Mouse (Mus musculus): ENCODE results near the gene Piwil4.
"Not testable (repeated sequence)": the region's sequence is repeated elsewhere in the genome, so short reads cannot be mapped to it uniquely, and the experiment has no call there.

Gene Piwil4

DNA sequence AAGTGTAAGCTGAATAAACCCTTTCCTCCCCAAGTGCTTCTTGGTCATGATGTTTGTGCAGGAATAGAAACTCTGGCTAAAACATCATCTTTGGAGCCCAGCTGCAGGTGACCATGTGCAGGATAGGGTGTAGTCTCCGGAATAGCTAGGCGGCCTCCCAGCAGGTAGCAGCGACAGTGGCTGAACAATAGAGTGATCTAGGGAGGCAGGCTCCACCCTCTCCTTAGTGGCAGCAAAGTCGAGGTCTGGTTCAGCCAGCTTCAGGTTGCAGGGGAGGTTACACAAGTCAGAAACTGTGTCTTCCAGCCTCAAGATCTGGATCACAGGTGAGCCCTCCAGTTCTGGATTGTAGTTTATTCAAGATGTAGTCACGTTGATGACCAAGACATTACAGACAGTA, 68.6 kb downstream of the Piwil4 start:
- DNase-seq (ENCODE audit: low spot score in 2 of 2), result not testable (repeated sequence)

DNA sequence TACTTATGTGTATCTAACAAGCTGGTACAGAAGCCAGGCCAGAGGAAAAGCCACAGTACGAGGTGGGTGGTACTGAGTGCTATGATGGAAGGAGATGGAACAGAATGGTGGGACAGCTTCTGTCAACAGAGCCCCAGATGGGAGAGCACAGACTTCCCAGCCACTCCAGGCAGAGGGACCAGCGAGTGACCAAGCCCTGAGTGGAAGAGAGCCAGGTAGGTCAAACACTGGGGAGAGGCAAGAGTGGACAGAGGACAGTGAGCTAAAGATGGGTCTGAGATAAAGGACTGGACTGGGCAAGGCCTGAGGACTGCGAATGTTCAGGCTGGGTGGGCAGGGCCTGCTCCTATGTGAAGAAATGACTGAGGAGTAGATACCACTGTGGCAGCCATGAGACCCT, 72.2 kb downstream of the Piwil4 start:
- DNase-seq (ENCODE audit: low spot score in 2 of 2), result no peak

DNA sequence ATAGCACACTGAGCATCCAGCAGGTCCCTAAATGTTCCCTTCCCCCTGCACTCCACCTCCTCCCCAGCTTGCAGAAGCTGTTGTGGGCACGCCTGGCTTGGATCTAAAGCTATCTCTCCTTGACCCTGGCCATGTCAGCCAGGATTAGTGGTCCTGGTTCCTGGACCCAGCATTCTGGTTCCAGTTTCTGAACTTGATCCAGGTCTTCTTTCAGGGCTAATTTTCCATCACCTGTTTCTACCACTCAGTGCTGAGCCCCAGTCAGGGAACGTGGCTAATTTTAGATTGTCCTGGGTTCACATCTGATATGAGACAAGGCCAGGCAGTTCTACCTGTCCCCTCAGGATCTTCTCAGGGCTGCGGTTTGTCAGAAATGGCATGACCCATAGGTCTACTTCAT, 74.5 kb downstream of the Piwil4 start:
- no peak for DNase-seq (ENCODE audit: low spot score in 2 of 2)

DNA sequence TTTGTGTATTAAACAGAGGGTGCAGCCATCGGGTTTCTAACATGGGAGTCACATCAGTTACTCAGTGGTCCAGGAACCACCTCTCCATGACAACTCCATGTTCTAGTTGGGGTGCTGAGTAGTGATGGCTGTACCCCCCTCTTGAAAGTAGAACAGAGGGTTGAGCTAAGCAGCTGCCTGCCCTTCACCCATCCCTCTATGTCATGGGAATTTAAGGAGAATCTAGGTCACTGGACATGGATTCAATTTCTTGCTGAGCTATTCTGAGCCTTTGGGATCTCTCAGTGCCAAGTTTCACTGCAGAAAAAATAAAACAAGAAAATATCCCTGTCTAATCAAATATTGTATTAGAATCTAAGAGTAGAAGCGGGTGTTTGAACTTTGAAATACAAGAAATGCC, 76.9 kb downstream of the Piwil4 start:
- peak; percentile 23 to 34 for DNase-seq (ENCODE audit: low spot score in 2 of 2)

DNA sequence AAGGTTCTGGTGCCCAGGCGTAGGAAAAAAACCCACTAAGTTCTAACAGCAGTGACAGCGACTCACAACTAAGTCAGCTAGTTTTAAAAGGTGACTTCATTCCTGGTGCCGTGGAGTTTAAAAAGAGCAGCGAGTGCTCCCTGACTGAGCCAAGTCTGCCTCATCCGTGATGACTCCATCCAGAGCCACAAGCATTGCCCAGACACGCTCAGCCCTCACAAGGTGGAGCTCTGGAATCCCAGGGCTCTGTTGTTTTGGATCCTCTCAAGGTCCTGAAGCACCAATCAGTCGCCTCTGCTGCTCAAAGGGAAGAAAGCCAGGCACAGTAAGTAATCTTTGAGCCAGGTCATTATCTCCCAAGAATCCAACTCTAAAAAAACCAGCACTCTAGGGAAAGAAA, 77.7 kb downstream of the Piwil4 start:
- DNase-seq (ENCODE audit: low spot score in 2 of 2), result no peak

DNA sequence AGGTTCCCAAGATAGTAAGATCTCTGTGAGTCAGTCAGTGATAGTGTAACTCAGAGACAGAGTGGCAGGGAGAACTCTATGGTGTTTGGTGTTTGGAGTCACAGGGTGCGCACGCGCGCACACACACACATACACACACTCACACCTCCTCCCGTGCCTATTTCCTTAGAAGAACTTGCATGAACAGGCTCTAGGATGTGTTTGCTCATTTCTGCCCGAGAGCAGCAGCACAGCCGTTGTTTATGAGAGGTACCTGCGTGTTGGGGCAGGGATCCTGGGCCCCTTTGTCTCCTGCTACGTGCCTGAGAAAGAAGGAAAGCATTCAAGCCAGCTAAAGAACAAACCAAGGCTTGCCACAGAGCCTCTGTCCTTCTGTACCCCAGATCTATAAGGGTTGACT, 78.4 kb downstream of the Piwil4 start:
- no peak for DNase-seq (ENCODE audit: low spot score in 2 of 2)

DNA sequence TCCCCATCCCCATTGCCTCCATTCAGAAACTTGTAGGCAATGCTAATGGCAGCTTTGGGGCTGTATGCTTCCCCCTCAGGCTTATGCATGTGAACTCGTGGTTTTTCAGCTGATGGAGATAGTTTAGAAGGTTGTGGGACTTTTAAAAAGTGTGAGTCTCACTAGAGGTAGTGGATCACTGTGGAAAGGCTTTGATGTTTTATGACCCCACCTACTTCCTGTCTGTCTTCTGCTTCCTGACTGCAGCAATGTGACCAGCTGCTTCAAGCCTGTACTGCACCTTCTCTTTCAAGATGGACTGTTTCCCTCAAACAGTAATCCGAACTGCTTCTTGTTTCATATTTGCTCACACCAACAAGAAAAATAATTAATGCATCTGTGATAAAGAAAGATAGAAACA, 82.6 kb downstream of the Piwil4 start:
- DNase-seq (ENCODE audit: low spot score in 2 of 2), result no peak

DNA sequence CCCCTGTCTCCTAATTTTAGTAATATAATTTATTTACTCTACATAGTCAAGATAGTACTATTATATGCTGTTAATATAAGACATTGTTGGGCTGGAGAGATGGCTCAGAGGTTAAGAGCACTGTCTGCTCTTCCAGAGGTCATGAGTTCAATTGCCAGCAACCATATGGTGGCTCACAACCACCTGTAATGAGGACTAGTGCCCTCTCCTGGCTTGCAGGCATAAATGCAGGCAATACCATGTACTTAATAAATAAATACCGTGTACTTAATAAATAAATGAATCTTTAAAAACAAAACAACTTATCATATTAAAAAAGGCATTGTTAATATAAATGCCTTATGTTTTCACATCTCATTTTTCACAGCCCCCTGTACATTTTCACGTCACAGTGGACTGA, 86.5 kb downstream of the Piwil4 start:
- DNase-seq (ENCODE audit: low spot score in 2 of 2), result no peak

DNA sequence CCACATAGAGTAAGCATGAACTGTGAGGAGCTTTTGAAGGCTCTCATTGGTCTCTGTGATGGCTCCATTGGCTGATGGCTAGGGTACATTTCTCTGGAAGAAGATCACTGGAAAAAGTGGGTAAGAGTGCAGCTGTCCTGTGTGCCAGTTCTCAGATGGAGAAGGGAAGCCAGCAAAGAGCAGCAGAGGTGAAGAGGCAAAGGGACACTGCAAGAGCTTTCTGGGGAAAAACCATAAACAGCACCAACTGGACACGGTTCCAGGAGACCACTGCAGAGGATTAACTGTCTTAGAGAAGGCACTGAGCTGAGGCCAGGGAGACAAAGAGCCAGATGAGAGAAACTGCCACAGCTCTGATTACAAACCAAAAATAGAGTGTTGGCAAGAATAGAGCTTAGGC, 87.8 kb downstream of the Piwil4 start:
- no peak for DNase-seq (ENCODE audit: low spot score in 2 of 2)

DNA sequence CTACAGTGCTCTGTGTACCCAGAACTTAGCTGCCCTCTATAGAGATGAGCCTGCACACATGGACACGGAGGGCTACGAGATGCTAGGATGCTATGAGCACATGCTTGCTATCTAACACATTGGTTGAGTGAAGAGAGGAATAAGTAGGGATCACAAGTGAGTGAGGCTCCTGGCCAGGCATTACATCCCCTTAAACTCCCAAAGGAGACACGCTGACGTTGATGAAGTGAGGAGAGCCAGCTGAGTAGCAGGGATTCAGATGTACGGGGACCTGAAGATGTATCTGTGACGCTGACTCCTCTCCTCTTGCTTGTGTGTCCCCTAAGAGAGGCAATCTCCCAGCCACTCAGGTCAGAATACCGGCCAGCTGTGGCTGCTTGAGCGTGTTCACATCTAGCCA, 92.7 kb downstream of the Piwil4 start:
- no peak for DNase-seq (ENCODE audit: low spot score in 2 of 2)

DNA sequence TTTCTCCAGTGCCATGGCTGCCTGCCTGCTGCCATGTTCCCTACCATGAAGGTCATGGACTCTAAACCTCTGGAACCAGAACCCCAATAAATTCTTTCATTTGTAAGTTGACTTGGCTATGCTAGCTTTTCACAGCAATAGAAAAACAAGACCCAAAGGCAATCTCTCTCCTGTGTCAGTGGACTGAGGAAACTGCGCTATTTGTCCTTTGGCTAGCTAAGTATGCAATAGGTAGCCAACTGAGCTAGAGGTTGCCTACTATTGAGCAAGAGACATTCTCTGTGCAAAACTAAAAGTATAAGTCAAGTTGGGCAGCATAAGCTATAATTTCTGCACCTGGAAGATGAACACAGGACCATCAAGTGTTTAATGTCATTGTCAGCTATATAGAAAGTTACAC, 93.9 kb downstream of the Piwil4 start:
- DNase-seq (ENCODE audit: low spot score in 2 of 2), result no peak
